Mouse (Mus musculus): ENCODE data around the gene Satb2.

The Satb2 gene

DNA sequence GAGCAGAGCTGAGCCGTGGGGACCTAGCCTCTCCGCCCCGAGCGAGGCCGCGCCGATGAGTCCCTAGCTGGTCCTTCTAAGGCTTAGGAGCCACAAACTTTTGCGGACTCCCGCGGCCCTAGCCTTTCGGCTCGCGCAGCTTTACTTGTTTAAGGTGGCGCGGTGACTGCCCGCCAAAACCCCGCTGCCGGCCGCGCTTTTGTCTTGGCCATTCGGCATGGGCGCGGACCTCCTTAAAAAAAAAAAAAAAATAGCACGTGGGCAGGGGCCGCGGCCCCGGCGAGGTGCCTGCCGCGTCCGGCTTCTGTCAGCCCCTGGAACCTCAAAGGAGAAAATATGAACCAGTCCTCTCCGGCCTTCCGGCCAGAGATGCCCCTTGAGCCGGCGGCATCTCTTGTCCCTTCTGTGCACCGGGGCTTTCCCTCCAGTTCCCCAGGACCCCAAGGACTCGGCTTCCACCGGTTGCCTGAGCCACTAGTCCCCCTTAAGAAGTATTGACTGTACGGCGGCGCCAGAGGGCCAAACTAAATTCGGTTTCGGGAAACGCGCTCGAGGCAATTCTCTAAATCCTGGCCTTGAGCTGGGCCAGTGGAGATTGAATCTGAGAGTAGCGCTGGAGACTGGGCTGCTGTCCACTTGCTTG lies 5.4 kb downstream of the Satb2 start:
- peak; percentile 83 to 87 for DNase-seq (ENCODE audit: low spot score in 2 of 2)

DNA sequence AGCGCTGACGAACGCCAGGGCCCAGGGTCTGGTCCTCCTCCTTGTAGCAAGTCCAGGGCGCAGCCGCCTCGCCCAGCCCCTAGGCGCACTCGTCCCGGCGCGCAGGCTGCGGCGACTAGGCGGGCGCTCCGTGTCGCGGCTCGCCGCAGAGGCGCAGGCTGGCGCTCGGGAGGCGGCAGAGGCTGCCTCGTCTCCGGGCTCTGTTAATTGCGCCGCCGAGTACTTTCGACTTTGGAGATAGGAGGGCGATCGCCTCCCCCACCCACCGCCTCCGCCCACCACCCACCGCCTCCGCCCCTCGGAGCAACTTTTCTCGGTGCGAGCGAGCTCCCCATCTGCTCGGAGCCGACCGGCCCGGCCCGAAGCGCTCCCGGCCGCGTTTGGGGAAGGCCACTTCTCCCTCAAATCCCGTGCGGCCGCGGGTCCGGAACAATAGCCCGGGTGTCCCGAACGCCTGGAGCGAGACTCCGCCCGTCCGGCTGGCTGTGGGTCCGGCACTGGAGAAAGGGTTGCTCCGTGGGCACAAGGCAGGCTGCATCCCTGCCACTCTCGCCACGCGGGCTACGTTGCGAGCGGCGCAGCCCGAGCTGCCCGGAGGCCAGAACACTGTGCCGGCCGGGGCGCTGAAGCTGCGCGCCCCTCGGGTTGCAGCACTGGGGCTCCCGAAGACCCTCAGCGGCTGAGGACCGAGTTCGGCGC lies 6.0 kb downstream of the Satb2 start:
- no peak for DNase-seq (ENCODE audit: low spot score in 2 of 2)

DNA sequence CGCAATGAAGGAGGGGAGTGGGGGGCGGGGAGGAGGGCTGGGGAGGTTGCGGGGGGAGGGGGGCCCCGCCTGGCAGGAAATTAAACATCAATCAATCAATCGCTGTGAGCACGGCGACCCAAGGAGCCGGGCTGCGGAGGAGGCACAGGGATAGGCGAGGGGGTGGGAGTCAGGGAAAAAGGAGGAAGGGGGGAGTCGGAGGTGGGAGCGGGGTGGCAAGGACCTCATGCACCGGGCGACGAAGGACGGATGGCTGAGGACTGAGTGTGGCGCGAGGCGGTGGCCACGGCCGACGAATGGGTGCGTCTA lies 6.6 kb downstream of the Satb2 start:
- DNase-seq (ENCODE audit: low spot score in 2 of 2), result no peak

DNA sequence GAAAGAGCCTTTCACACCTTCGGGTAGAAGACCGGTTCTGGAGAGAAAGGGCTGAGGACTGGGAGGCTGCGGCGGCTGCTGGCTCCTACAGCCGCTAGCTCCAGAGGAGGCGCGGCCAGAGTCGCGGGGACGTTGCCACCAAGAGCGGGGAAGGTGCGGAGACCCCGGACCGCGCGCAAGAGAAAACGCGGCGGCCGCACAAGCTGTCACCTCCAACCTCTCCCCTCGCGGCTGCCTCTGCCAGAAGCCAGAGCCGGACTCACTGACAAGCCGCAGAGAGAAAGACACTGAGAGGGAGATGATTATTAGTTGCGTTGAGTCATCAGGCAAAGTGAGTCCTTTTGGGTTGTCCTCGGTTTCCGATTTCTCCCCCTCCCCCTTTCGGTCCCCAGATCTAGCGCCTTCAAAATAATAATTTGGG lies 7.0 kb downstream of the Satb2 start:
- DNase-seq (ENCODE audit: low spot score in 2 of 2), result no peak

DNA sequence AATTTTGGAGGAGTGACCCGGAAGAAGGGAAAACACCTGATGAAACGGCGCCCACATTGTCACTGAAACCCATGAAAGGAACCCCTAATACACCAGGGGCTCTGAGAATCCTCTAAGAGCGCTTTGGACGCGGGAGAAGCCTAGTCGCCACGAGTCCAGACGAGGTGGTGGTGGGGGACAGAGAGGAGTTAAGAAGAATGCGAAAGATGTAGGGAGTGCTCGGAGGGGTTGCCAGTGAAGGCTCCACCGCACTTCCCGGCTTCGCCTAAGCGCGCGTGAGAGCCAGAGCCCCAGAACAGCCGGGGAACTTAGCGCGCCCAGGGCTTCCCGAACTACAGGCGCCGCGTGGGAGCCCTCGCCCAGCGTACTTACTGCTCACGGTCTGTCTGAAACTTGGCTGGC lies 7.7 kb downstream of the Satb2 start:
- DNase-seq (ENCODE audit: low spot score in 2 of 2), result no peak

DNA sequence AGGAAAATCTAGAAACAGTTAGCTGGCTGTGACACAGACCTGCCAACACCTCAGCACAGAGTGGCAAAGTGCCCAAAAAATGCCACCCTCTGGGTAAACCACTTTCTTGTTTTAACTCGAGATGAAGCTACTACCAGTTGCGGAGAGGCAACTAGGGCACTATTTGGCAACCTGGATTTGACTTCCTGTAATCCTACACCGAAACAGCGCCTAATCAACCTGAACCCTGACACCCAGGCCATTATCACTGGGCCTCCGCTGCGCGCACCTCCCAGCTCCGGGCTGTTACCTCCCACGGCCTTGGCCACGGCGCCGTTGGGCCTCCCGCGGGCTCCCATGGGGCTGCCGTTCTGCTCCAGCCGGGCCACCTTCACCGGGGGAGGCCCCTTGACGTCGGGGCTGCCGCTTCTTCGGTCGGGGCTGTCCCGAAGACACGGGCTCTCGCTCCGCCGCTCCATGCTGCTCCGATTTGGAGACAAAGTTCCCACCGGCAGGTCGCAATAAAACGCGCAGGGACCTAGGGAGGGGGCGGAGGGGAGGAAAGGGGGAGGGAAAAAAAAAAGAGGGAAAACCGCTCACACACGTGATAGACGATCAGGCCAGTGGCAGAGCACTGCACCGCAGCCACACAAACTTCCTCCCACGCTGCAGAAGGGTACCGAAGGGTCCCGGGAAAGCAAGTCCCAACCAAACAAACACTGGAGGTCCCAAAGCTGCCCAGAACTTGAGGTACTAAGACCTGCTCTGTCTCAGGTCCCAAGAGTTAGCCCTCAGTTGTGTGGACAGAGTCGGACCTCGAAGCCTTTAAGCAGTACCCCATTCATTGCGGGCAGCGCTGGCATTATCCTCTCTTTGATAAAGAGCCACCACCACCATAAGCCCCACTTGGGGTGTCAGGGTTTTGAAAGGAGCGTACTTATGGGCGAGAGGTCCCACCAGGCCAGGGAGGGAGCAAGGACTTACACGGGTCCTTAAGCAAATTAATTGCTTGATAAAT lies 8.8 kb downstream of the Satb2 start:
- DNase-seq (ENCODE audit: low spot score in 2 of 2), result no peak

DNA sequence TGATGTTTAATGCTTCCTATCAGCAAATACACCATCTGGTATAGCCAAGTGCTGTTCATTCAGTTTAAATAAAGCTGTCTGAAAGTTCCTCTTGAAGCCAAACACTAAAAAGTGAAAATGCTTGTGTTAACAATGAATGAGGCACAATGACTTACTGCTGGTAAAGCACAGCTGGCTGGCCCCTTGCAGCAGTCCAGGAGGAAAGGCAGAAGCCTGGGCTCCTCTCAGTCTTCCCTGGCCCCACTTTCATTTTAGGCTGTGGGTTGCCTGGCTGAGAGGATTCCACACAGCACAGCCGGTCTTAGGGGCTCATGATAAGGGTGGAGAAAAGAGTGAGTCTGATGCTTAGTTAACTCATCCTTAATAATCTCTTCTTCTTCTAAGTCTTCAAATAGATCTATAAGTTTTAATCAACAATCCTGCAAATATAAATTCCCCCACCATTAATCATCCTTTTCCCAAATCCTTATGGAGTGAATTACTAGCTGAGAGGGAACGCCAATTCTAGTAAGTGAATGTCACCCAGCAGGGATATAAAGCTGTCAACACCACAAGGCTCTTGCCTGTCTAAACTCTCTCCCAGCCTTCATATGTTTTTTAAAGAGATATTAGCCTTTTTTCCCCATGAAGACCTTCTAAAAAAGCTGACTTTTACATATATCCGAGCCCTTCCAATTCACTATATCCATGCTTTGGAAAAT lies 12.4 kb downstream of the Satb2 start:
- no peak for DNase-seq (ENCODE audit: low spot score in 2 of 2)

DNA sequence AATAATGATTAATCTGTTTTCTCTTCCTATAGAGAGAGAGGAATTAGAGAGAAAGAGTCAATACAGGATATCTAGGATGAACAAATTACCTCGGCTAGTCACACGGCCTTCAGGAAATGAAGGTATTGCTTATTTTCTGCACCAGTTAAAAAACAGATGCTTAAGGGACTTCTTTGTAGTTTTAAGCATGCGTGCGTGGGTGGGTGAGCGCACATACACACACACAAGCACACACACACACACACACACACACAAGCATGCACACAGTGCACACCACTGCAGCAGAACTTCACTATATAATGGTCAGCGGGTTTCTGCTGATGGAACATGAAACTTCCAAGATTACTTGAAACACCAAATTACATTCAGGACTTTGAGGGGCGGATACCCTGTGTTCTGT lies 14.0 kb downstream of the Satb2 start:
- DNase-seq (ENCODE audit: low spot score in 2 of 2), result no peak

DNA sequence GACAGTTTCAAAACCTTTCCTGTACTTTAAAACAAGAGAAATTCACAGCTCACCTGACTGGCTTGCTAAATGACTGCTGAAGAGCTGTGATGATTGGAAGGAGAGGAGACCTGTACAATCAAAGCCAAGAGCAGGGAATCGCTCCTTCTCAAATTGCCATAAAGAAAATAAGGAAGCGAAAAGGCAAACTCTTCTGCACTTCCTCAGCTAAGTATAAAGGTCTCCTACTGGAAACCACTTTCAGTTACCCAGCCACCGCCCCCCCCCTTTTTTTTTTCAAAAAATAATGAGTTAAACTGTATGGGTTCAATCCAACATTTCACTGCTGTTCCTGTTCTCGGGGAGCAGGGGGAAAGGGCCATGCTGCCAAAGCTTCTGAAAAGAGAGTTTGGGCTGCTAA lies 15.2 kb downstream of the Satb2 start:
- no peak for DNase-seq (ENCODE audit: low spot score in 2 of 2)

DNA sequence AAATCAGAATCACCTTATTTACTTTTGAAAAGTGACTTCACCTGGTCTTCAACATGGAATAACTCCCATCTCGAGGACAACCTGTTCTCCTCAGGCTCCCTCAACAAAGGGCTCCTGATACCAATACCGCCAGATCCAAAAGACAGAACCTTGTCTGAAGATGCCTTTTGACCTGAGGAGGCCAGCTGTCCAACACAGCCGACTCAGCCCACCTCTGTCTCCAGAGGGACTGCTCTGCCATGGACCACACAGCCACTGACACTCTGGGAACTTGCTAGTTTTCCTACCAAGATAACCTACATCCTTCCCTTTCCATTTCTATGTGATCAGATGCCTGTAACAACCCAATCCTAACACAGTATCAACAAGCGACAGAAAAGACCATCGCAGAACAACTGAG lies 19.5 kb downstream of the Satb2 start:
- DNase-seq (ENCODE audit: low spot score in 2 of 2), result no peak

DNA sequence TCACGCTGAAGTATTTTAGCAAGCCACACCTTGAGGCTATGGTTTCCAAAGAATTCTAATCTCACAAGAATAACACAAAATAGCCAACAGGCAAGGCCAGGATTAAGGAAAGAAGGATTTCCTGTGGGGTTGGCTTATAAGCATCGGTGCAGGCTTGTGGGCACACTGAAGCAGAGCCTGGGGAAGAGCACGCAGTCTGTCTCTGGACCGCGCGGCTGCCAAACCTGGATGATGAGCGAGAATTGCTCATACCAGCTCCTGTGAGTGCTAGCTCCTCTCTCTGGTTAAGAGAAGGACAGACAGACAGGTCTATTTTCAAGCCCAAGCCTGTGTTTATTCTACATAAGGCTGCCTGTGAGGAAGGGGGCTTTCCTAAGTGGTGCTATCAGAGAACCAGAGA lies 20.5 kb downstream of the Satb2 start:
- DNase-seq (ENCODE audit: low spot score in 2 of 2), result no peak

DNA sequence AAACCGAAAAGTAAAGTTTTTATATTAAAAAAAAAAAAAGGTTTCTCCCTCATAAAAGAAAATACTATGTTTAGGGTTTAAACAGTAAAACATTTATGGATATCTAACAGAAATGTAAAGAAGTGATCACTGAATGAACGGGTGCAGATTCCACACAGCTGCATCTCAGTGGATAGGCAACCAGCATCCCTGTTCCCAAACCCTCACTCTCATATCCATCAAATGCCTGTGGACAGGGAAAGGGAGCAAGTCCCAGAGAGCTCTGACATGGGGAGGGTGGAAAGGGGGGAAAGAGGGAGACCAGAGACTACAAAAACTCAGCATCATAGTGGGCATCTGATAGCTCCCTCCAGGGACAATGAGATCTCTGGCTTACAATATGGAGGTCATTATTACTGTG lies 21.6 kb downstream of the Satb2 start:
- DNase-seq (ENCODE audit: low spot score in 2 of 2), result no peak

DNA sequence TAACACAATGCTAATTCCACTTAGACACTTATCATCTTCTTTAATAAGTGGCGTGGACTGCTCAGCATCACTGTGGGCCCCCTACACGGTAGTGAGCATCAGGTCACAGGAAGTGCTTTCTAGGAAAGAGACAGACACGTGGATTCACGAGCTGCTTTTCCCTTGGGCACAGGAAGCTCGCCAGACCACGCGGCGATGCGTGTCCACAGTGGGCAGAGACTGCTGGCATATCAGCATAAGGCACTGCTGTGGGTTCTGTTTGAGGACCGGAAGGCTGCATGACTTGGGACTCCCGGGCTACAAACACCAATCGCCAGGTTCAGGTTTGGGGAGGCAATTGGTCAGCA lies 22.7 kb downstream of the Satb2 start:
- DNase-seq (ENCODE audit: low spot score in 2 of 2), result no peak

DNA sequence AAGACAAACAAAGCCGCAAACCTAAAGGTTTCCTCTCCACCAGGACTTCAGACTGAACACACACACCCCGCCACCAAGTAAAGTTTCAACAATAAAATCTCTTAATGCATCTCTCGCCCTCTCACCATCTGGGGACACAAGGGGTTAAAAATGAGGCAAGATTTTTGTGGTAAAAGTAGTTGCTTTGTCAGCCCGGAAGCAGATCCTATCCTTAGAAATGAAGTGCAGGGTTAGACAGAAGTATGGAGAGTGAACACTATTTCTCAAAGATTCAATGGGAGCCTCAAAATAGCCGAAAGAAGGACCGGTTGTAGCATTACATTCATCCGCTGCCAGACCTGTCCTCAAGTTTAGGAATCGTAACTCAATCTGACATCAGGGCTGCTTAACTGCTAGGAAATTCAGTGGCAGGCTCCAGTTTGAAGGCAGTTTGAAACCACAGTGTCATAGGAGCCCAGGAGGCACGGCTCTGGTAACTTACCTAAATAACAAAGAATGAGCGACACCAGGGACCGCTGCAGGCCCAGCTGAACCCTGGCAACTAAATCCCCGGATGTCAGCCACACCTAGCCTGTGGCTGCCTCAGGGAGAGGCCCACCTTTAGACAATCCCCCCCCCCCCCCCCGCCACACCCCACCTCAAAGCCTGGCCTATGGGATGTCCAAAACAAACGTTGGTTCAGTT lies 23.3 kb downstream of the Satb2 start:
- DNase-seq (ENCODE audit: low spot score in 2 of 2), result no peak

DNA sequence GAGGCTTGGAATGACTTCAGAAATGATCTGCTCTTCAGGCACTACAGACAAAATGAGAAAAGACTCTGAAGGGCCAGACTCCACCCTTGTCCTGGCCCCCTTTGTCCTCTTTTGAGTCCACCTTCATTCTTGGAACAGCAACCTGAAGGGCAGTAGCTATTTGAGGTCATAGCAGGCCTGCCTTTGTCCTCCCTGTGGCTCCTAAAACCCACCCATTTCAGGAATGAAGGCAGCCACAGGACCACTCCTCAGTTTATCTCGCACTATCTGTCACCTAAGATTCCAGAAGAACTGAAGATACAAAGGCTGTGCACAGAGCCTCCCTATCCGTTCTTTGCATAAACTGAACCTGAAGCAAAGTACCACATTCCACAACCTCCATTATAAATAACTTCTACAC lies 24.9 kb downstream of the Satb2 start:
- no peak for DNase-seq (ENCODE audit: low spot score in 2 of 2)

DNA sequence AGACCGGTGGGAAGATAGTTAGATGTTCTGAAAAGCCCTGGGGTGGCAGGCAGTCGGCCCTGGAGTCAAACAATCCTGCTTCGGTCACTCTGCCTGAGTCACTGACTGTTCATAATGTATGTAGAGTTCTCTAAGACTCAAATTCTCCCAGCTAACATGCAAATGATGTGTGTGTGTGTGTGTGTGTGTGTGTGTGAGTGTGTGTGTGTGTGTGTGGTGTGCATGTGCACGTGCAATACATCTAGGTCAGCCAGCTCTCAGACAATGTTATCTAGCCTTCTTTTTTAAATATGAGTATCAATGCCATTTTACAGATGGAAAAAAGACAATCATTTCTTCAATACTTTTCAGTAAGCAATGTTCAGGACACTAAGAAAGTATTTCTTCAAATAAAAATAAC lies 26.5 kb downstream of the Satb2 start:
- no peak for DNase-seq (ENCODE audit: low spot score in 2 of 2)

DNA sequence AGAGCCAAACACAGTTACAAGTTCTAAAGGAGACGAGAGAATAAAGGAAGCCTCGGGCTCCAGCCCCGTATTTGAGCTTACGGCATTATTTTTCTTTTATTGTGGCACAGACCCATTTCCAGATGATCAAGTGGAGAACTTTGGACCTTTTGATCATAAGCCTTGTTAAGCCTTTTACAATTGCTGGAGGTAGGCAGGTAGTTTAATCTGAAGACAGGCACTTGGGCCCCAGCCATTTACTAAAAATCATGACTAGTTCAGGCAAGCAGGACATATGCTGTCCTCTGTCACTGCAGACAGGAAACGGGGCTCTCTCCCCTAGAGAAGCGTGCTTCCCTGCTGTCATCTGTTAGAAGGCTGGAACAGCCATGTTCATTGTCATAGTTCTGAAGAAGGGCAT lies 26.9 kb downstream of the Satb2 start:
- no peak for DNase-seq (ENCODE audit: low spot score in 2 of 2)

DNA sequence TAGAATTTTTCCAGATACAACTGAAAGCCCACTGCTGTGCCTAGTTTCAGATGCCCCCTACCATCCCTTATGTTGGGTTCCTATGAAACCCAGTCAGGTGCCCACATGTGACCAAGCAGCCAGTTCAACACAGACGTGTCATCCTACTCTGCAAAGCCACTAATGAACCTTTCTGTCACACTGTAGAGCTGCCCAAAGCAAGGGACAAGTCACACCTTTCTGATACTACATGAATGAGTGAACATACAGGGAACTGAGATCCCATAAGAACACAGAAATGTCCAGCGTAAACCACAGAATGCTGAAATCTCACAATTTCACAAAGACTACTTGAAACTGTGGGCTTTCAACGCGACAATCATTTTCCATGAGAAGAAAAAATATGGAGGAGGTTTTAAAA lies 39.0 kb downstream of the Satb2 start:
- no peak for DNase-seq (ENCODE audit: low spot score in 2 of 2)

DNA sequence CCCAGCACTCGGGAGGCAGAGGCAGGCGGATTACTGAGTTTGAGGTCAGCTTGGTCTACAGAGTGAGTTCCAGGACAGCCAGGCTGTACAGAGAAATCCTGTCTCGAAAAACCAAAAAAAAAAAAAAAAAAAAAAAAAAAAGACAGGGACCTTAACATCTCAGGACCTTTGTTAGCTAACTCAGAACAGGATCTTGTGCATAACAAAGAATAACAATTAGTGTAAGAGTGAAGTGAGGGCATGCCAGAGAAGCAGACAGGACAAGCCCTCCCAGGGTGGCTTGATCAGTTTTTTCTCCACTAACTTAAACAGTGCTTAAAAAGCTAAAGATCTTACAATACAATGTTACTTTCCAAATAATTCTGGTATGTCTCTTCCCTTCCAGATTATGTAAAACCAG lies 40.0 kb downstream of the Satb2 start:
- no peak for DNase-seq (ENCODE audit: low spot score in 2 of 2)

DNA sequence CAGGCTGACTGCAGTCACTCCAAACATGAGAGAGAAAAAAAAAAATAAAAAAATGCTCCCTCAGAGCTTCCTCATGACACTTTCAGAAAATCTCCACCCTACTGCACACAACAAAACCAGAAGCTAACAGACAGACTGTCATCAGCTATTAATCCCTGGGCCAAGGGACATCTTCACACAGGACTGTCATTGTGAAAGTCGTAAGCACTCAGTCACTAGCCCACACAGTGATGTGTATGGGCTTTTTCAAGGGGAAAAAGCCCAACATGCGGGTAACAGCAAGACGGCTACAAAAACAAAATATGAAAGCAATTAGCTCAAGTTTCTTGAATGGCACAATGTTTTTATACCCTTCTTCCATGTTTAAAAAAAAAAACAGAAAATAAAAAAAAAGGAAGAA lies 41.9 kb downstream of the Satb2 start:
- no peak for DNase-seq (ENCODE audit: low spot score in 2 of 2)

DNA sequence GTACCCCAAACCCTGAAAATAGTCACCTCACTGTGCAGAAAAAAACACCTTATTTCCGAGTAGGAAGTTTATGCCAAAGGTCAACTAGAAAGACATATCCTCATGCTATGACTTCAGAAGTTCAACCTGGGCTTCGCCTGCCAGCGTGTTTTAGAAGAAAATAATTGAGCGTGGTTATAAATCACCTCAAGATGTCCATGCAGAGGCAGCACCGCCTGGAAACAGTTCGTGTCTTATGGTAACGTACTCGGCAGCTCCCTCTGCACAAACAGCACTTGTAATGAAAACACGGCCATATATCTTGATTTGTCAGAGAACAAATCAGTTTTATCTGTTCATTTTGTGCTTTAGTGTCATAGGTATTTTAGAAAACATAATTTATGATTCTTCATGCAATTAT lies 44.6 kb downstream of the Satb2 start:
- no peak for DNase-seq (ENCODE audit: low spot score in 2 of 2)

DNA sequence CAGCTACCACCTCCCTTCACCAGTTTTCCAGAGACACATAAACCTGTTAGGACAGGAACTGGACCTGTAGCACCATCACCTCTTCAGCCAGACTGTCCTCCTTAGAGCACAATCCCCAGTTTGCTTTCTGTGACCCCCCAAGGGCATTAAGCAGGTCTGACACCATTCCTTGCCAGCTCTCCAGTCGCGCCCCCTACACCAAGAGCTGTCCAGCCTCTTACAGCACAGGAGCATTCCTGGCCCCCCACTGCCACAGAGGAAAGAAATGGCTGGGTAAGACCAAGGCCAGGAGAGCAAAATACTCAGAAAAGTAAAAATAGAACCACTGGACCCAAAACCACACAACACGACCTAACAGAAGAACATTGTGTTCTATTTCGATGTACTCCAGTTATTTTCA lies 48.4 kb downstream of the Satb2 start:
- DNase-seq (ENCODE audit: low spot score in 2 of 2), result no peak
